ENCODE assay signal across 8 mouse cellular contexts in genomic region chr13:68049731-68050130, GRCm38 (mm10).
DNase-seq lines count a peak whose midpoint lies in the region; ATAC-seq and TF ChIP-seq lines count a peak whose summit lies in the region.
"Not testable (repeated sequence)": the region's sequence is repeated elsewhere in the genome, so short reads cannot be mapped to it uniquely, and the experiment has no call there.

No protein-coding gene starts in this region.

- not testable (repeated sequence) for H3K9me3 ChIP-seq in hindbrain, postnatal 0 days (ENCODE audit: low read length); kidney, postnatal 0 days (replicated peaks; ENCODE audit: low read length); lung, embryonic 14.5 days (ENCODE audit: low read depth, low read length)

- H3K27ac ChIP-seq in hindbrain, postnatal 0 days; kidney, postnatal 0 days; lung, embryonic 14.5 days (ENCODE audit: low read depth): not testable (repeated sequence)

- peak; percentile 31 for DNase-seq in 416B (ENCODE audit: low read depth)
- peak; percentile 21 for DNase-seq in brain, adult 2 months (ENCODE audit: low read depth, low spot score)
- DNase-seq in heart, adult 11 months, result peak; percentile 72
- DNase-seq in hindbrain, postnatal 0 days (ENCODE audit: low spot score), result not testable (repeated sequence)
- peak; percentile 12 for DNase-seq in kidney, postnatal 0 days (ENCODE audit: low spot score)
- DNase-seq in left cerebral cortex, adult 18-20 months (ENCODE audit: low spot score in 2 of 2), result peak; percentile 20 to 24
- peak; percentile 30 for DNase-seq in lung, embryonic 14.5 days
- DNase-seq in right cerebral cortex, adult 18-20 months, result peak; percentile 3

- H3K4me2 ChIP-seq in hindbrain, postnatal 0 days (ENCODE audit: low read depth, low read length); kidney, postnatal 0 days (ENCODE audit: low read length); lung, embryonic 14.5 days: not testable (repeated sequence)

- not testable (repeated sequence) for H3K4me1 ChIP-seq in hindbrain, postnatal 0 days (ENCODE audit: insufficient read depth, low read length); kidney, postnatal 0 days (replicated peaks; ENCODE audit: insufficient read depth, low read length); lung, embryonic 14.5 days (ENCODE audit: insufficient read depth)

- H3K9ac ChIP-seq in hindbrain, postnatal 0 days (replicated peaks; ENCODE audit: low read length); kidney, postnatal 0 days (ENCODE audit: low read depth, low read length); lung, embryonic 14.5 days: not testable (repeated sequence)

- not testable (repeated sequence) for ATAC-seq in hindbrain, postnatal 0 days; kidney, postnatal 0 days (replicated peaks; ENCODE audit: low FRiP score, low read depth); lung, embryonic 14.5 days (ENCODE audit: insufficient read depth)

- 26% methylated on average over 8 of the region's 8 CpGs for WGBS in hindbrain, postnatal 0 days
- 17% methylated on average over 8 of the region's 8 CpGs for WGBS in kidney, postnatal 0 days
- WGBS in lung, embryonic 14.5 days, result 19% methylated on average over 8 of the region's 8 CpGs

- H3K4me3 ChIP-seq in hindbrain, postnatal 0 days (ENCODE audit: low read length); kidney, postnatal 0 days (replicated peaks; ENCODE audit: low read depth, low read length); lung, embryonic 14.5 days (ENCODE audit: low read depth, low read length): not testable (repeated sequence)

- not testable (repeated sequence) for H3K27me3 ChIP-seq in hindbrain, postnatal 0 days (ENCODE audit: insufficient read depth, low read length); kidney, postnatal 0 days (ENCODE audit: insufficient read depth, low read length); lung, embryonic 14.5 days (ENCODE audit: insufficient read depth, low read length)

- peak; percentile 7; the same call in 1 of the 2 replicates for TF ChIP-seq CTCF in hindbrain, postnatal 0 days (IDR thresholded peaks at IDR 0.05; ENCODE audit: low read depth)
- TF ChIP-seq CTCF in kidney, postnatal 0 days (IDR thresholded peaks at IDR 0.05; ENCODE audit: low read depth), result peak; percentile 50; the same call in 1 of the 2 replicates
- TF ChIP-seq CTCF in lung, embryonic 14.5 days (IDR thresholded peaks at IDR 0.05; ENCODE audit: low read depth), result peak; percentile 32

- not testable (repeated sequence) for H3K36me3 ChIP-seq in hindbrain, postnatal 0 days (ENCODE audit: insufficient read depth, low read length); kidney, postnatal 0 days (ENCODE audit: insufficient read depth, low read length); lung, embryonic 14.5 days (ENCODE audit: insufficient read depth)
